Mouse (Mus musculus): Measurements from ENCODE around the gene 4933406M09Rik. TPM values are rescaled to one million over a fixed set of nuclear protein-coding genes. Genes with fewer than 3 reads are reported as not detected.

4933406M09Rik gene
- polyA plus RNA-seq, 1 experiment from 2014 or later: not detected

Other genes starting within 250 kb of the 4933406M09Rik start
- gene Chil1, start 203.8 kb upstream of the 4933406M09Rik start, polyA plus RNA-seq (2015; fragmentation: Nextera tagmentation; extraction: Ambion mirVana): 3.2 and 3.7 TPM in 2 replicates
- gene Mybph, start 192.5 kb upstream of the 4933406M09Rik start, polyA plus RNA-seq (2015; fragmentation: Nextera tagmentation; extraction: Ambion mirVana): not detected in 2 replicates
- 14.0 and 15.7 TPM in 2 replicates for gene Adora1, start 150.5 kb upstream of the 4933406M09Rik start, polyA plus RNA-seq (2015; fragmentation: Nextera tagmentation; extraction: Ambion mirVana)
- gene Myog, start 96.0 kb upstream of the 4933406M09Rik start, polyA plus RNA-seq (2015; fragmentation: Nextera tagmentation; extraction: Ambion mirVana): 0.22 TPM in 1 of 2 replicates, not detected in the other
- 9.3 and 11.3 TPM in 2 replicates for gene Ppfia4, start 53.0 kb upstream of the 4933406M09Rik start, polyA plus RNA-seq (2015; fragmentation: Nextera tagmentation; extraction: Ambion mirVana)
- 139 and 150 TPM in 2 replicates for gene Tmem183a, start 24.0 kb upstream of the 4933406M09Rik start, polyA plus RNA-seq (2015; fragmentation: Nextera tagmentation; extraction: Ambion mirVana)
- 19.4 and 21.7 TPM in 2 replicates for gene Cyb5r1, start 19.6 kb downstream of the 4933406M09Rik start, polyA plus RNA-seq (2015; fragmentation: Nextera tagmentation; extraction: Ambion mirVana)
- 62.6 and 63.4 TPM in 2 replicates for gene Adipor1, start 29.4 kb downstream of the 4933406M09Rik start, polyA plus RNA-seq (2015; fragmentation: Nextera tagmentation; extraction: Ambion mirVana)
- gene Klhl12, start 69.6 kb downstream of the 4933406M09Rik start, polyA plus RNA-seq (2015; fragmentation: Nextera tagmentation; extraction: Ambion mirVana): 39.7 and 40.1 TPM in 2 replicates
- 55.3 and 55.9 TPM in 2 replicates for gene Rabif, start 108.7 kb downstream of the 4933406M09Rik start, polyA plus RNA-seq (2015; fragmentation: Nextera tagmentation; extraction: Ambion mirVana)
- not detected in 2 replicates for gene Mgat4e, start 163.7 kb downstream of the 4933406M09Rik start, polyA plus RNA-seq (2015; fragmentation: Nextera tagmentation; extraction: Ambion mirVana)
- 104 and 107 TPM in 2 replicates for gene Kdm5b, start 174.2 kb downstream of the 4933406M09Rik start, polyA plus RNA-seq (2015; fragmentation: Nextera tagmentation; extraction: Ambion mirVana)

Data from forebrain, embryonic 15.5 days (tissue).